Mouse (Mus musculus) spleen, postnatal 4 days (tissue): ENCODE measurements around the gene Gm13276.
"Not testable (repeated sequence)": the region's sequence is repeated elsewhere in the genome, so short reads cannot be mapped to it uniquely, and the experiment has no call there.

ENCODE experiments used
- DNase-seq, 2 experiments: peaks; one replicate each; pipeline ENCODE4 v3.0.0; 2022; ENCODE audit warnings: low spot score in 2 of 2

The Gm13276 gene

DNA sequence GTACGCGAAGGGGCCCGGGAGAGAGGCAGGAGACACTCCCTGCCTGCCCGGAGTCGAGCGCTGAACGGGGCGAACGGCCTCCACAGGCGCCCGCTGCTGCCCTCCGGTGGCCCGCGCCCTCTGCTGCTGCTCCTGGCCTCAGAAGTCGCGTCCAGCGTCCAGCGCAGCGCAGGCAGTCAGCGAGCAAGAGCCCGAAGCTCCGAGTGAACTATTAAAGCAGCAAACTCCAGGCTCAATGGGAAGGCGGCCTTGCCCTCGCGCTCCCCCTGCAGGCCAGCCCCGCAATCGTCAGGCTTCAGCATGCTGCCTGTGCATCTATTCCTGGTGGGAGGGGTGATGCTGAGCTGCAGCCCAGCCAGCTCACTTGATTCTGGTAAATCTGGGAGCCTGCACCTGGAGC lies at the start of gene Gm13276:
Gm13276 (plus strand) TSS at position 301 of the 400 bp plus-strand sequence.
- DNase-seq: not testable (repeated sequence)

DNA sequence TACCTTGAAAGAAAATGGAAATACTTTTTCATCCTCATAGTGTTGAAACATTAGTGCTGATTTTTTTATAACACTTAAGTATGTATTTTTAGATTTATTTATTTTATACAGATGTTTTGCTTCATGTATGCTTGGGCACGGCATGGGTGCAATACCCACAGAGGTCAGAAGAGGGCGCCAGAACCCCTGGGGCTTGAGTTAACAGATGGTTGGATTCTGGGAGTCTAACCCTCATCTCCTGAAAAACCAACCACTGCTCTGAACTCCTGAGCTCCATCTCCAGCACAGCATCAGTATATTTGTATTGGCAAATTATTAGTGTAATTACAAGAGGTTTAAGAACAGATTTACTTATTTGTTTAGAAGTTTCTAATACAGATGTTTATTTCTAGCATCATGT lies 47.0 kb upstream of the Gm13276 start:
- DNase-seq: peak; percentile 61 to 86

DNA sequence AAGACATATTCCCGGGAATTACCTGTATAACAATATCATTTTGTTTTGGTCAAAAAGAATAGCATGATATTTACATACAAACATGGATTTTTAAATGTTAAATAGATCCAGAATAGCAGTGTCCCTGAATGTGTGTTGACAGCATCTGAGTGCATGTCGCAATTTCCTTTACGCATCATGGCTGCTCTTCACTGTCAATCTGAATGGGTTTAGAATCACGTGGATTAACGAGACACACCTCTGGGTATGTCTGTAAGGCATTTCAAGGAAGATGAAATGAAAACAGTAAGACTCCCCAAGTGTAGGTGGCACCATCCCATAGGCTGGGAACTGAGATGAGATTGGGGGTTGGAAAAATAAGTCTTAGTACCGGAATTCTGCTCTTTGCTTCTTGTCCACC lies 46.5 kb upstream of the Gm13276 start:
- DNase-seq: no peak

DNA sequence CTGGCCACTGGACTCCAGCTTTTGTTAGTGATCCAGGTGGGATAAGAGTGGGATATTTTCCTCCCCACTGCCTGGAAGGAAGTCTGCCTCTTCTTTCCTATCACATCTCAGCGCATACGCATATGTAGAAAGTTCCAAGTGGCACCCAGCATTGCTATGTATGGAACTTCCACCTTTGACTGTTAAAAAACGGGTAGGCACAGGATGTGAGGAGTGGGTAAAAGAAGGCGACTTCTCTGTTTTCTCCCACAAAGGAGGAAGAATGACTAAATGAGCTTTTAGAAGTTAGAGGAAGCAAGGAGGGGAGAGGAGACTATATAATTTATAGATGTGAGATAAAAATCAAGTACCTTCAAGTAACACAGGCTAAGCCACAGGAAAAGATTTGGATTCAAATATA lies 44.1 kb upstream of the Gm13276 start:
- no peak for DNase-seq

DNA sequence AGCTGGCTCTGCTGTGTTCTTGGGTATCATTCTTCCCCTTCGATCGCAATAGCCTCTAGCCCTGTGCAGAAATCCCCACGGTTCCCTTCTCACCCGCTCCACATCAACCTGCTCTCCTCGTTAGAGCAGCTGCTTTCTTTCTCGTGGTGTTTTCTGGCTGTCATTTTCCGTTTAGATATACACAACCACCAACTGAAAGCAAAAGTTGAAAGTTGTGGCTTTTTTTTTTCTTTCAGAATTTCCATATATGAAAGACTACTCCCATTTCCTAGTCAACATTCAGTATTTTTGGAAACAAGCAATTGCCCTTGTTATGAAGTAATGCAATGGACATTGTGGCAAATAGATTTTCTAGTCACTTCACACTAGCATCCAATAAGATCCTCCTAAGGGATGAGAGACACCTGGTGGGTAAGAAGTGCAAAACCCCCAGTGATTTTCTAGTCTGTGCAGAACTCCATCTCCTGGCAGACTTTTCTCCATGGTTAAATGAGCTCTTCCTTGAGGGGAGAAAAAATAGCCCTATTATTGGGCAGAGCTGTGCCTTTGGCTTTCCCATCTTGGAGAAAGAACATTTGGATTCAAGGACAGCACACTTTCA lies 42.6 kb upstream of the Gm13276 start:
- DNase-seq: no peak

DNA sequence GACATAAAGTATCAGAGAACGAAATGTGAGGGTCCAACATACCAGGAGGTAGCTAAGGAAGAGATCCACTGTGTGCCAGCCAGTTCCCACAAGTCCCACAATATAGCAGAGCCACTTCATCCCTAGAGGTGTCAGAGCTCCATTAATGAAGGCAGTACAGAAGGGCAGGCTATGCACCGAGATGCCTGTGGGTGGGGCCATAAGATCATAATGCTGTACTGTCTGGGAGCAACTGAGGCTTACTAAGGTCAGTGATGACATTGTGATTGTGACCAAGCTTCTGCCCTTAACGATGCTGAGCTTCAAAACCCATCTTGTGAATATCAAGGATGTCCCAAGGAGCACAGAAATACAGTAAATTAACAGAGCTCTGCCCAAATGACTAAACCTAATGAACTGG lies 41.3 kb upstream of the Gm13276 start:
- no peak for DNase-seq

DNA sequence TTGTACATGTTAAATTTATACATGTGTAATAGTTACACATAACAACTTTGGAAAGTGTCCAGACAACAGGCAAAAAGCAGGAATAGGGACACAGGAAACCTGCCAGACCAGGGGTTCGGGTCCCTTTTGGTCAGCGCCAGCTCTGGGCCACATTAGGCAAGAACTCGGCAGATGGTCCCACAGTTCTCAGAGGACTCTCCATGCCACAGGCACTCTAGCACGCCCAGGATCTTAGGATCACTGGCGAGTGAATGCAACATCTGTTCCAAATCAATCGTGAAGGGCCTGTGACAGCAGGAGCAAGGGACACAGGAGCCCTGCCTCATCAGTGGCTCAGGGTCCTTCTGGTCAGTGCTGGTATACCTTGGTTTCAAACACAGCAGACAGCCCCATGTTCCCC lies 35.6 kb upstream of the Gm13276 start:
- DNase-seq: no peak

DNA sequence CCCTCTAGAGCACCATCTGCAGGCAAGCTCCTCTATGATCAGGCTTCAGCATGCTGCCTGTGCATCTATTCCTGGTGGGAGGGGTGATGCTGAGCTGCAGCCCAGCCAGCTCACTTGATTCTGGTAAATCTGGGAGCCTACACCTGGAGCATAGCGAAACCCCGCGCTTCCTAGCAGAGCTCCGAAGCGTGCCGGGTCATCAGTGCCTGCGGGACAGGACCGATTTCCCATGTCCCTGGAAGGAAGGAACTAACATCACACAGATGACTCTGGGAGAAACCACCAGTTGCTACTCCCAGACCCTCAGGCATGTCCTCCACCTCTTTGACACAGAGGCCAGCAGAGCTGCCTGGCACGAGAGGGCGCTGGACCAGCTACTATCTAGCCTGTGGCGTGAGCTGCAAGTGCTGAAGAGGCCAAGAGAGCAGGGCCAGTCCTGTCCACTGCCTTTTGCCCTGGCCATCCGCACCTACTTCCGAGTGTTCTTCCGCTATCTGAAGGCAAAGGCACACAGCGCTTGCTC lies 30.6 kb upstream of the Gm13276 start, which contains the start of gene Gm13271:
Gm13271 (plus strand) TSS at position 51 of the 523 bp plus-strand sequence.
- peak; percentile 74 to 92 for DNase-seq

DNA sequence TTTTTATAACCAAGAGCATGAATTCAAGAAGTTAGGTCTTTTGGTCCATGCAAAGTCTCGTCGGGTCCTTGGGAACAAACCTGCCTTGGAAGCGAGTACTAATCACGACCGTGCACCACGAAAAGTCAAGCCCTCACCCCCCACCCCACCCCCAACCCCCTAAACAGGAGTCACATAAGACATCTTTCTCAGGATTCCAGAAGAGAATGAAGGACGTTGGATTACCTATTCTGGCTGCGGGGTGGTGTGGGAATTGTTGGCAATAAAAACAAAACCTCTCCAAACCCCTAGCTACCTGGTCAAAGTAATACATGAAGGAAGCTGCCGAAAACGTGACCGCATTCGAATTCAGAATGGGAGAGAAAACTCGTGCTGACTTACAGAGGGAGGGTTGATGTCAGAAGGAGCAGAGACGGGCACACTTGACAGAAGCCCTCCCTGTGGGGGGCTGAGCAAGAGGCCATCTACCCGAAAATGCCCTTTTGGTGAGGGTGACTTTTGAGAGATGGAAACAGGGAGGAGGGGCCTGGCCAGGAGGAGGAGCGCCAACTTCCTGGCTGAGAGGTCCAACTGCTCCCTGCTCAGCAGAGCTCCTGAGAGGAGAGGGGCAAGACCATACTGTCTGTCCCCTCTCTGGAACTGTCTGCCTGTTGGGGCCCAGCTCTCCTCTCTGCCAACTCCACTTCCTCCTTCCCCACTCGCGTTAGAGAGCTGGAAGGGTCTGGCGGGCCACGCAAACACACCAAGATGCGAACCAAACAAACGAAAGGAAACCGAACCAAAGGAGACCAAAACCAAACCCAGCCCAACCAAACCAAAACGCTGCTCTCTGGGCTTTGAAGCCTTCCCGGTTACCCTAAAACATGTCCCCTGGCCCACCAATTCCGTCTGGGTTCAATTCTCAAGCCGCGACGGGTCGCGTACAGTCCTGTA lies 28.7 kb upstream of the Gm13276 start:
- DNase-seq: peak in 1 of 2 experiments; percentile 64

DNA sequence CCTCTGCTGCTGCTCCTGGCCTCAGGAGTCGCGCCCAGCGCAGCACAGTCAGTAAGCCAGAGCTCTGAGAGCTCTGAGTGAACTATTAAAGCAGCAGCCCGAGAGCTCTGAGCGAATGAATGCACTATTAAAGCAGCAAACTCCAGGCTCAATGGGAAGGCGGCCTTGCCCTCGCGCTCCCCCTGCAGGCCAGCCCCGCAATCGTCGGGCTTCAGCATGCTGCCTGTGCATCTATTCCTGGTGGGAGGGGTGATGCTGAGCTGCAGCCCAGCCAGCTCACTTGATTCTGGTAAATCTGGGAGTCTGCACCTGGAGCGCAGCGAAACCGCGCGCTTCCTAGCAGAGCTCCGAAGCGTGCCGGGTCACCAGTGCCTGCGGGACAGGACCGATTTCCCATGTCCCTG lies 27.9 kb upstream of the Gm13276 start:
- DNase-seq: peak; percentile 82 to 95

DNA sequence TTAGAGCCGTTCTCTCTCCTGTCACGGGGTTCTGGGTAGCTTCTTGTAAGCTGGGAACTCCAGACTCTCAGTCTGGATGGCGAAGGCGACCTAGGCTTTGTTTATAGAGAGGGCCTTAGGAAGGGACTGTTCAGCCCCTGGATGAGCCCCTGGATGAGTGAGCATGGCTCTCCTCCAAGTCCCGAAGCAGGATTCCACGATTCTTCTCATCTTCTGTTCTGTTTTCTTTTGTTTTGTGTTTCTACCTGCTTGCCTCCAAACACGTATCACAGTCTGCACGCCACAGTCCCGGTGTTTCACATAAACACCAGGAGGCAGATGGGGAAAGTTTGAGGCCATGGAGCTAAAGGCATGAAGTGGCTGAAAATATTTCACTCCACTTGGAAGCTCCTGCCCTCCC lies 26.8 kb upstream of the Gm13276 start:
- DNase-seq: not testable (repeated sequence)

DNA sequence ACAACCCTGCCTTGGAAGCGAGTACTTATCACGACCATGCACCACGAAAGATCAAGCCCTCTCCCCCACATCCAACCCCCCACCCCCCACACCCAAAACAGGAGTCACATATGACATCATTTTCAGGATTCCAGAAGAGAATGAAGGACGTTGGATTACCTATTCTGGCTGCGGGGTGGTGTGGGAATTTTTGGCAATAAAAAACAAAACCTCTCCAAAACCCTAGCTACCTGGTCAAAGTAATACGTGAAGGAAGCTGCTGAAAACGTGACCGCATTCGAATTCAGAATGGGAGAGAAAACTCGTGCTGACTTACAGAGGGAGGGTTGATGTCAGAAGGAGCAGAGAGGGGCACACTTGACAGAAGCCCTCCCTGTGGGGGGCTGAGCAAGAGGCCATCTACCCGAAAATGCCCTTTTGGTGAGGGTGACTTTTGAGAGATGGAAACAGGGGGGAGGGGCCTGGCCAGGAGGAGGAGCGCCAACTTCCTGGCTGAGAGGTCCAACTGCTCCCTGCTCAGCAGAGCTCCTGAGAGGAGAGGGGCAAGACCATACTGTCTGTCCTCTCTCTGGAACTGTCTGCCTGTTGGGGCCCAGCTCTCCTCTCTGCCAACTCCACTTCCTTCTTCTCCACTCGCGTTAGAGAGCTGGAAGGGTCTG lies 25.8 kb upstream of the Gm13276 start, which contains the start of gene Gm13283:
Gm13283 (plus strand) TSS at position 510 of the 659 bp plus-strand sequence.
- peak; percentile 35 to 82 for DNase-seq

DNA sequence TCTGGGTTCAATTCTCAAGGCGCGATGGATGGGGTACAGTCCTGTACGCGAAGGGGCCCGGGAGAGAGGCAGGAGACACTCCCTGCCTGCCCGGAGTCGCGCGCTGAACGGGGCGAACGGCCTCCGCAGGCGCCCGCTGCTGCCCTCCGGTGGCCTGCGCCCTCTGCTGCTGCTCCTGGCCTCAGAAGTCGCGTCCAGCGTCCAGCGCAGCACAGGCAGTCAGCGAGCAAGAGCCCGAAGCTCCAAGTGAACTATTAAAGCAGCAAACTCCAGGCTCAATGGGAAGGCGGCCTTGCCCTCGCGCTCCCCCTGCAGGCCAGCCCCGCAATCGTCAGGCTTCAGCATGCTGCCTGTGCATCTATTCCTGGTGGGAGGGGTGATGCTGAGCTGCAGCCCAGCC lies 25.1 kb upstream of the Gm13276 start:
- DNase-seq: peak; percentile 64 to 72

DNA sequence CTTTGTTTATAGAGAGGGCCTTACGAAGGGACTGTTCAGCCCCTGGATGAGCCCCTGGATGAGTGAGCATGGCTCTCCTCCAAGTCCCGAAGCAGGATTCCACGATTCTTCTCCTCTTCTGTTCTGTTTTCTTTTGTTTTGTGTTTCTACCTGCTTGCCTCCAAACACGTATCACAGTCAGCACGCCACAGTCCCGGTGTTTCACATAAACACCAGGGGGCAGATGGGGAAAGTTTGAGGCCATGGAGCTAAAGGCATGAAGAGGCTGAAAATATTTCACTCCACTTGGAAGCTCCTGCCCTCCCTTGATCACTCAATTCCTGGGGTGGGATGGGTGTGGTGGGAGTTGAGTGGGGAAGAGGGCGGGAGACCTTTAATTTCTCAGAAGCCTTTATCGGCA lies 23.7 kb upstream of the Gm13276 start:
- peak; percentile 78 to 93 for DNase-seq

DNA sequence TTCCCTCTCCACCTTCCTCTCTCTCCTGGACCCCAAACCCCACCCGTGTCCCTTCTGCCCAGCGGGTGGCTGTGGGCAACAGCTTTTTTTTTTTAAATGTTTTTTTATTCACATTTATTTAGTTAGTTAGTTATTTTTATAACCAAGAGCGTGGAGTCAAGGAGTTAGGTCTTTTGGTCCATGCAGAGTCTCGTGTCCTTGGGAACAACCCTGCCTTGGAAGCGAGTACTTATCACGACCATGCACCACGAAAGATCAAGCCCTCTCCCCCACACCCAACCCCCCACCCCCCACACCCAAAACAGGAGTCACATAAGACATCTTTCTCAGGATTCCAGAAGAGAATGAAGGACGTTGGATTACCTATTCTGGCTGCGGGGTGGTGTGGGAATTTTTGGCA lies 23.2 kb upstream of the Gm13276 start:
- peak in 1 of 2 experiments; percentile 69 for DNase-seq

DNA sequence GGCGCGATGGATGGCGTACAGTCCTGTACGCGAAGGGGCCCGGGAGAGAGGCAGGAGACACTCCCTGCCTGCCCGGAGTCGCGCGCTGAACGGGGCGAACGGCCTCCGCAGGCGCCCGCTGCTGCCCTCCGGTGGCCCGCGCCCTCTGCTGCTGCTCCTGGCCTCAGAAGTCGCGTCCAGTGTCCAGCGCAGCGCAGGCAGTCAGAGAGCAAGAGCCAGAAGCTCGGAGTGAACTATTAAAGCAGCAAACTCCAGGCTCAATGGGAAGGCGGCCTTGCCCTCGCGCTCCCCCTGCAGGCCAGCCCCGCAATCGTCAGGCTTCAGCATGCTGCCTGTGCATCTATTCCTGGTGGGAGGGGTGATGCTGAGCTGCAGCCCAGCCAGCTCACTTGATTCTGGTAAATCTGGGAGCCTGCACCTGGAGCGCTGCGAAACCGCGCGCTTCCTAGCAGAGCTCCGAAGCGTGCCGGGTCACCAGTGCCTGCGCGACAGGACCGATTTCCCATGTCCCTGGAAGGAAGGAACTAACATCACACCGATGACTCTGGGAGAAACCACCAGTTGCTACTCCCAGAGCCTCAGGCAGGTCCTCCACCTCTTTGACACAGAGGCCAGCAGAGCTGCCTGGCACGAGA lies 22.0 kb upstream of the Gm13276 start:
- not testable (repeated sequence) for DNase-seq

DNA sequence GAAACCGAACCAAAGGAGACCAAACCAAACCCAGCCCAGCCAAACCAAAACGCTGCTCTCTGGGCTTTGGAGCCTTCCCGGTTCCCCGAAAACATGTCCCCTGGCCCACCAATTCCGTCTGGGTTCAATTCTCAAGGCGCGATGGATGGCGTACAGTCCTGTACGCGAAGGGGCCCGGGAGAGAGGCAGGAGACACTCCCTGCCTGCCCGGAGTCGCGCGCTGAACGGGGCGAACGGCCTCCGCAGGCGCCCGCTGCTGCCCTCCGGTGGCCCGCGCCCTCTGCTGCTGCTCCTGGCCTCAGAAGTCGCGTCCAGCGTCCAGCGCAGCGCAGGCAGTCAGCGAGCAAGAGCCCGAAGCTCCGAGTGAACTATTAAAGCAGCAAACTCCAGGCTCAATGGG lies 12.0 kb upstream of the Gm13276 start, which contains the start of gene Gm13290:
Gm13290 (plus strand) TSS at position 301 of the 400 bp plus-strand sequence.
- not testable (repeated sequence) for DNase-seq

DNA sequence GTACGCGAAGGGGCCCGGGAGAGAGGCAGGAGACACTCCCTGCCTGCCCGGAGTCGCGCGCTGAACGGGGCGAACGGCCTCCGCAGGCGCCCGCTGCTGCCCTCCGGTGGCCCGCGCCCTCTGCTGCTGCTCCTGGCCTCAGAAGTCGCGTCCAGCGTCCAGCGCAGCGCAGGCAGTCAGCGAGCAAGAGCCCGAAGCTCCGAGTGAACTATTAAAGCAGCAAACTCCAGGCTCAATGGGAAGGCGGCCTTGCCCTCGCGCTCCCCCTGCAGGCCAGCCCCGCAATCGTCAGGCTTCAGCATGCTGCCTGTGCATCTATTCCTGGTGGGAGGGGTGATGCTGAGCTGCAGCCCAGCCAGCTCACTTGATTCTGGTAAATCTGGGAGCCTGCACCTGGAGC lies 8.9 kb upstream of the Gm13276 start, which contains the start of gene Gm13289:
Gm13289 (plus strand) TSS at position 301 of the 400 bp plus-strand sequence.
- not testable (repeated sequence) for DNase-seq

DNA sequence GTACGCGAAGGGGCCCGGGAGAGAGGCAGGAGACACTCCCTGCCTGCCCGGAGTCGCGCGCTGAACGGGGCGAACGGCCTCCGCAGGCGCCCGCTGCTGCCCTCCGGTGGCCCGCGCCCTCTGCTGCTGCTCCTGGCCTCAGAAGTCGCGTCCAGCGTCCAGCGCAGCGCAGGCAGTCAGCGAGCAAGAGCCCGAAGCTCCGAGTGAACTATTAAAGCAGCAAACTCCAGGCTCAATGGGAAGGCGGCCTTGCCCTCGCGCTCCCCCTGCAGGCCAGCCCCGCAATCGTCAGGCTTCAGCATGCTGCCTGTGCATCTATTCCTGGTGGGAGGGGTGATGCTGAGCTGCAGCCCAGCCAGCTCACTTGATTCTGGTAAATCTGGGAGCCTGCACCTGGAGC lies 6.0 kb upstream of the Gm13276 start, which contains the start of gene Gm13272:
Gm13272 (plus strand) TSS at position 301 of the 400 bp plus-strand sequence.
- not testable (repeated sequence) for DNase-seq

DNA sequence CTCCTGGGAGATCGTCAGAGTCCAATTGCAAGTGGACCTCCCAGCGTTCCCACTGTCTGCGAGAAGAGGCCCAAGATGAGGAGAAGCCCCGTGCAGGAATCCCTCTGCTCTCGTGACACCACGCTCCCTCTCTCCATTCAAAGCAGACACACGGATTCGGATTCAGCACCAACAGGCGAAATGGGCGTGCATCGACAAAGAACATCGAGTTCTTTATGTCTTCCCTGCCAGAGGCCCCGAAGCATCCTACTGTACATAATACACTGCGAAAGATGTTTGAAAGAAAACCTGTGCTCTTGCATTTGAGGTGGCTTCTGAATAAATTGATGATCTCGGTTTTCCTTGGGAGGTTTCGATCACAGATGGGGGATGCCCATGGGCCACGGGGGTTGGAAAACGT lies 5.2 kb upstream of the Gm13276 start:
- DNase-seq: peak in 1 of 2 experiments; percentile 62

DNA sequence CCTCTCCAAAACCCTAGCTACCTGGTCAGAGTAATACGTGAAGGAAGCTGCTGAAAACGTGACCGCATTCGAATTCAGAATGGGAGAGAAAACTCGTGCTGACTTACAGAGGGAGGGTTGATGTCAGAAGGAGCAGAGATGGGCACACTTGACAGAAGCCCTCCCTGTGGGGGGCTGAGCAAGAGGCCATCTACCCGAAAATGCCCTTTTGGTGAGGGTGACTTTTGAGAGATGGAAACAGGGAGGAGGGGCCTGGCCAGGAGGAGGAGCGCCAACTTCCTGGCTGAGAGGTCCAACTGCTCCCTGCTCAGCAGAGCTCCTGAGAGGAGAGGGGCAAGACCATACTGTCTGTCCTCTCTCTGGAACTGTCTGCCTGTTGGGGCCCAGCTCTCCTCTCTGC lies 3.7 kb upstream of the Gm13276 start, which contains the start of gene Ifnz:
Ifnz (plus strand) TSS at position 301 of the 400 bp plus-strand sequence.
- not testable (repeated sequence) for DNase-seq
